Mouse (Mus musculus): ENCODE results near the gene Plpp6. TPM values are rescaled to one million over a fixed set of nuclear protein-coding genes. Genes with fewer than 3 reads are reported as not detected.

Gene Plpp6
- polyA plus RNA-seq, 1 experiment: 1.1 TPM

GRCm38 (mm10) chr19:28951251-28951650 is 12.5 kb upstream of the Plpp6 start:
- H3K79me2 ChIP-seq (ENCODE audit: control insufficient read depth, insufficient read depth): no peaks in the 10 kb centered on the region
- no peaks in the 10 kb centered on the region for H3K36me3 ChIP-seq (ENCODE audit: control insufficient read depth, insufficient read depth)
- TF ChIP-seq MYOD1 (IDR thresholded peaks at IDR 0.05; ENCODE audit: control insufficient read depth in 1 of 3, insufficient read length in 2 of 3, low read depth in 2 of 3) (no peak), POLR2A (IDR thresholded peaks at IDR 0.05; ENCODE audit: insufficient read length, low read depth) (no peak), REST (IDR thresholded peaks at IDR 0.05; ENCODE audit: insufficient read depth, insufficient read length) (no peak), TCF3 (IDR thresholded peaks at IDR 0.05; ENCODE audit: insufficient read length, low read depth) (no peak), POLR2AphosphoS2 (IDR thresholded peaks at IDR 0.05; ENCODE audit: insufficient read length, low read depth) (no peak), USF1 (IDR thresholded peaks at IDR 0.05; ENCODE audit: low read depth) (no peak), MAX (IDR thresholded peaks at IDR 0.05; ENCODE audit: low read depth) (no peak), TCF12 (IDR thresholded peaks at IDR 0.05; ENCODE audit: insufficient read depth, poor library complexity, severe bottlenecking) (no peak), CEBPB (IDR thresholded peaks at IDR 0.05; ENCODE audit: insufficient read depth, poor library complexity, severe bottlenecking) (no peak), SRF (IDR thresholded peaks at IDR 0.05; ENCODE audit: control insufficient read depth, insufficient read length, low read depth) (no peak), E2F4 (IDR thresholded peaks at IDR 0.05; ENCODE audit: insufficient read depth) (no peak), MYOG (IDR thresholded peaks at IDR 0.05; ENCODE audit: control insufficient read depth in 1 of 3, insufficient read depth in 1 of 3, insufficient read length in 2 of 3, low read depth in 2 of 3) (no peak)
- no peak overlapping the region for H3K4me3 ChIP-seq
- H3K4me2 ChIP-seq (ENCODE audit: low read depth): no peak overlapping the region
- H3ac ChIP-seq (ENCODE audit: control insufficient read depth, insufficient read length): no peak overlapping the region
- H3K27me3 ChIP-seq (ENCODE audit: control insufficient read depth, insufficient read depth, insufficient read length): peaks cover 14% of the 10 kb centered on the region

GRCm38 (mm10) chr19:28963113-28963512 is 640 bp upstream of the Plpp6 start:
- no peak overlapping the region for H3ac ChIP-seq (ENCODE audit: control insufficient read depth, insufficient read length)
- H3K27me3 ChIP-seq (ENCODE audit: control insufficient read depth, insufficient read depth, insufficient read length): peaks cover 13% of the 10 kb centered on the region
- no peaks in the 10 kb centered on the region for H3K36me3 ChIP-seq (ENCODE audit: control insufficient read depth, insufficient read depth)
- H3K4me3 ChIP-seq: peak overlapping the region; percentile 12
- H3K4me2 ChIP-seq (ENCODE audit: low read depth): peak overlapping the region; percentile 69
- TF ChIP-seq POLR2AphosphoS2 (IDR thresholded peaks at IDR 0.05; ENCODE audit: insufficient read length, low read depth): no peak
- no peak for TF ChIP-seq POLR2A (IDR thresholded peaks at IDR 0.05; ENCODE audit: insufficient read length, low read depth)
- no peak for TF ChIP-seq CEBPB (IDR thresholded peaks at IDR 0.05; ENCODE audit: insufficient read depth, poor library complexity, severe bottlenecking)
- no peak for TF ChIP-seq SRF (IDR thresholded peaks at IDR 0.05; ENCODE audit: control insufficient read depth, insufficient read length, low read depth)
- no peak for TF ChIP-seq TCF12 (IDR thresholded peaks at IDR 0.05; ENCODE audit: insufficient read depth, poor library complexity, severe bottlenecking)
- TF ChIP-seq MYOD1 (IDR thresholded peaks at IDR 0.05; ENCODE audit: control insufficient read depth in 1 of 3, insufficient read length in 2 of 3, low read depth in 2 of 3): no peak
- TF ChIP-seq TCF3 (IDR thresholded peaks at IDR 0.05; ENCODE audit: insufficient read length, low read depth): no peak
- TF ChIP-seq MAX (IDR thresholded peaks at IDR 0.05; ENCODE audit: low read depth): no peak
- TF ChIP-seq REST (IDR thresholded peaks at IDR 0.05; ENCODE audit: insufficient read depth, insufficient read length): no peak
- TF ChIP-seq MYOG (IDR thresholded peaks at IDR 0.05; ENCODE audit: control insufficient read depth in 1 of 3, insufficient read depth in 1 of 3, insufficient read length in 2 of 3, low read depth in 2 of 3): no peak
- TF ChIP-seq E2F4 (IDR thresholded peaks at IDR 0.05; ENCODE audit: insufficient read depth): no peak
- TF ChIP-seq USF1 (IDR thresholded peaks at IDR 0.05; ENCODE audit: low read depth): no peak
- no peaks in the 10 kb centered on the region for H3K79me2 ChIP-seq (ENCODE audit: control insufficient read depth, insufficient read depth)

GRCm38 (mm10) chr19:28963513-28963841 is 276 bp upstream of the Plpp6 start:
- TF ChIP-seq POLR2AphosphoS2 (IDR thresholded peaks at IDR 0.05; ENCODE audit: insufficient read length, low read depth) (no peak), E2F4 (IDR thresholded peaks at IDR 0.05; ENCODE audit: insufficient read depth) (no peak), MYOG (IDR thresholded peaks at IDR 0.05; ENCODE audit: control insufficient read depth in 1 of 3, insufficient read depth in 1 of 3, insufficient read length in 2 of 3, low read depth in 2 of 3) (no peak), MAX (IDR thresholded peaks at IDR 0.05; ENCODE audit: low read depth) (no peak), CEBPB (IDR thresholded peaks at IDR 0.05; ENCODE audit: insufficient read depth, poor library complexity, severe bottlenecking) (no peak), USF1 (IDR thresholded peaks at IDR 0.05; ENCODE audit: low read depth) (no peak), MYOD1 (IDR thresholded peaks at IDR 0.05; ENCODE audit: control insufficient read depth in 1 of 3, insufficient read length in 2 of 3, low read depth in 2 of 3) (no peak), TCF3 (IDR thresholded peaks at IDR 0.05; ENCODE audit: insufficient read length, low read depth) (no peak), POLR2A (IDR thresholded peaks at IDR 0.05; ENCODE audit: insufficient read length, low read depth) (no peak), SRF (IDR thresholded peaks at IDR 0.05; ENCODE audit: control insufficient read depth, insufficient read length, low read depth) (no peak), TCF12 (IDR thresholded peaks at IDR 0.05; ENCODE audit: insufficient read depth, poor library complexity, severe bottlenecking) (no peak), REST (IDR thresholded peaks at IDR 0.05; ENCODE audit: insufficient read depth, insufficient read length) (no peak)
- Histone ChIP-seq H3K79me2 (ENCODE audit: control insufficient read depth, insufficient read depth) (no peaks in the 10 kb centered on the region), H3ac (ENCODE audit: control insufficient read depth, insufficient read length) (peak overlapping the region; percentile 4), H3K36me3 (ENCODE audit: control insufficient read depth, insufficient read depth) (no peaks in the 10 kb centered on the region), H3K4me3 (peak overlapping the region; percentile 12), H3K27me3 (ENCODE audit: control insufficient read depth, insufficient read depth, insufficient read length) (peaks cover 13% of the 10 kb centered on the region), H3K4me2 (ENCODE audit: low read depth) (peak overlapping the region; percentile 69)

- H3ac ChIP-seq (ENCODE audit: control insufficient read depth, insufficient read length): peak overlapping the region; percentile 4
- TF ChIP-seq POLR2A (IDR thresholded peaks at IDR 0.05; ENCODE audit: insufficient read length, low read depth) (no peak), POLR2AphosphoS2 (IDR thresholded peaks at IDR 0.05; ENCODE audit: insufficient read length, low read depth) (no peak), SRF (IDR thresholded peaks at IDR 0.05; ENCODE audit: control insufficient read depth, insufficient read length, low read depth) (no peak), TCF12 (IDR thresholded peaks at IDR 0.05; ENCODE audit: insufficient read depth, poor library complexity, severe bottlenecking) (no peak), MYOG (IDR thresholded peaks at IDR 0.05; ENCODE audit: control insufficient read depth in 1 of 3, insufficient read depth in 1 of 3, insufficient read length in 2 of 3, low read depth in 2 of 3) (no peak), USF1 (IDR thresholded peaks at IDR 0.05; ENCODE audit: low read depth) (no peak), REST (IDR thresholded peaks at IDR 0.05; ENCODE audit: insufficient read depth, insufficient read length) (no peak), MYOD1 (IDR thresholded peaks at IDR 0.05; ENCODE audit: control insufficient read depth in 1 of 3, insufficient read length in 2 of 3, low read depth in 2 of 3) (no peak), CEBPB (IDR thresholded peaks at IDR 0.05; ENCODE audit: insufficient read depth, poor library complexity, severe bottlenecking) (no peak), E2F4 (IDR thresholded peaks at IDR 0.05; ENCODE audit: insufficient read depth) (no peak), MAX (IDR thresholded peaks at IDR 0.05; ENCODE audit: low read depth) (no peak), TCF3 (IDR thresholded peaks at IDR 0.05; ENCODE audit: insufficient read length, low read depth) (no peak)
- H3K36me3 ChIP-seq (ENCODE audit: control insufficient read depth, insufficient read depth): no peaks in the 10 kb centered on the region
- peaks cover 13% of the 10 kb centered on the region for H3K27me3 ChIP-seq (ENCODE audit: control insufficient read depth, insufficient read depth, insufficient read length)
- H3K4me3 ChIP-seq: peak overlapping the region; percentile 12
- H3K79me2 ChIP-seq (ENCODE audit: control insufficient read depth, insufficient read depth): no peaks in the 10 kb centered on the region
- peak overlapping the region; percentile 69 for H3K4me2 ChIP-seq (ENCODE audit: low read depth)
Measured at GRCm38 (mm10) chr19:28964552-28964903, 775 bp downstream of the Plpp6 start.
